Mouse (Mus musculus) urinary bladder, adult 18-20 months (tissue): ENCODE measurements around the gene Slc7a1.
"Not testable (repeated sequence)": the region's sequence is repeated elsewhere in the genome, so short reads cannot be mapped to it uniquely, and the experiment has no call there.

Source experiments
- DNase-seq, 2 experiments: peaks; one replicate each; pipeline ENCODE4 v3.0.0; 2022; ENCODE audit warnings: low spot score in 2 of 2, mixed read lengths in 2 of 2

Gene Slc7a1

DNA sequence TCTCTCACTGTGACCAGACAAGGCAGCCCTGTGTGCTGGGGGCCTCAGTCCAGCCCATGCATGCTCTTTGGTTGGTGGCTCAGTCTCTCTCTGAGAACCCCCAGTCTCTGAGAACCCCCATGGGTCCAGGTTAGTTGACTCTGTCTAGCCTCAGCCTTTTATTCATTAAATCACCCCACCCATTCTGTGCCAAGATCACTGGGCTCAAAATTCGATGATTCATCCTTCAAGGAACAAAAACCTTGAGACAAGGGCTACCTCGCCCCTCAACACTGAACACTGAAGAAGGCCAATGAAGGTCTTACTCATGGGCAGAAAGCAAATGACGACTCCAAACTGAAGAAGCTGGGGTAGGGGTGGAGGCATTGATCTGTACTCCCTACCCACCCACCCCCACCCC is 31.9 kb downstream of the Slc7a1 start:
- DNase-seq, result no peak

DNA sequence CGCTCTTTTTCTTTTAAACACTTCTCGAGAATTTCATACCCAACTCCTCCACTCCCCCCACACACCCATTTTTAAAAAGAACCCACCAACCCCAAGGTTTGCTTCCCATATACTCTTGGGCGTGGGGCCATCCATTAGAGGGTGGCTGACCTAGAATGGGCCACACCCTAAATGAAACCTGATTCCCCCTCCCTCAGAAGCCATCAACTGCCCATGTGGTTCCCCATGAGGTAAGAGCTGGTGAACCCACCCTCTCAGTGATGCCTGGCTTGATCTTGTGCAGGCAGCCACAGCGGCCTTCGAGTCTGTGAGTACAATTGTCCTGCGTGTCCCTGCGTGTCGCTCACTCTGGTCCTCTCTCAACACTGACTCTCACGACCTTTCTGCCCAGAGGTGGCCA is 33.2 kb downstream of the Slc7a1 start:
- DNase-seq, result no peak

DNA sequence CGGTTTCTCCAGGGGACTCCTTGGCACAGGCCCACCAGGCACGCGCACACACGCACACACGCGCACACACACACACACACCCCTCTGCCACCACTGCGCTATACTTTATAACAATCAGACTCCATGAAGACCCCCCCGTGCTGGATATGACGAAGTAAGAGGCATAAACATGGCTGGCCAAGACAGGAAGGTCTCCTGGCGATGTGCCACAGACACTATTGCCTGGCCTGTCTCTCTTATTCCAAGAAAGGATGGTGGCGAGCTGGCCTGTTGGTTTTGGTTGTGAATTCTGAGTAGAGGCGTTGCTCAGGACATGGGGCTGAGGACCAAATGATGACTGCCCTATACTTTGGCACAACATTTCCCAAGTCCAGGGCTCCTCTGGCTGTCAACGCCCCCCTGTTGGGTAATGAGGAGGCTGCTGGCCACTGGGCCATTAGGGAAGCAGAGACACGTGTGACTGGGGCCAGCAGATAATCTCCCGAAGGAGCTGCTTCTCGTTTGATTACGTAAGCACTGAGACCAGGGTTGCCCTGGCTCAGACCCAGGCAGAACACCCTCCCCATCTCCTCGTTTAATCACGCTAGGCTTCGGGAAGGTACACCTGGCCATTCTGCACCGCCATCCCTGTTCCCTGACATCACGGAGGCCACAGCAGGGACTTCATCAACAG is 36.1 kb downstream of the Slc7a1 start:
- DNase-seq, result no peak

- DNase-seq, result no peak
Measured at GRCm38 (mm10) chr5:148362296-148362695, 37.4 kb downstream of the Slc7a1 start.

DNA sequence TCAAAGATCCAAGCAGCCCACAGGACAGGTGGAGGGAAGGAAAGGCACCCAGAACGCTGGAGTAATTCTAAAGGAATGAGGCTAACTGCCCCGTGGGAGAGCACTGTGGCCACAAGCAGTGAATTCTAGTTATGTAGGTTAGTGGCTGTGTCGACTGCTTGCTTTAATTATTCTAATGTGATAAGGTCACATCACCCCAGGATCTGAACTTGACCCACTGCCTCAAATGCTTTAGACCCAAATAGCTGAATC is 38.0 kb downstream of the Slc7a1 start:
- no peak for DNase-seq

- peak; percentile 42 to 79 for DNase-seq
Measured at GRCm38 (mm10) chr5:148360922-148361758, 38.6 kb downstream of the Slc7a1 start.

DNA sequence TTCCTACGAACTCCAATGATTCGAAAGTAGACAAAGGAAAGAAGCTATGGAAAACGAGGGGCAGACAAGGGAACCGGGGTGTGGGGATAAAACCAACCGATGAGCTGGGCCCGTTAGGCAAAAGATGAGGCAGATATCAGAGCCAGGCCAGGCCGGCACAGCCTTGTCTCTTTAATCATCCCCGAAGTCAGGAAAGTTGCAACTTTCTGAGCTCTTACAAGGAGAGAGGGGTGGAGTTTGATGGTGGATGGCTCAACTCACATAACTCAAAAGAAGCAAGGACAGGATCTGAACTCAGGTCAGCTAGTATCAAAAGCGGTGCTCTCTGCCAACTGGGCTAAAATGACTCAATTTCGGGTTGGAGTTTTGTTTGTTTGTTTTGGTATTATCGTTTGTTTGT is 40.6 kb downstream of the Slc7a1 start:
- no peak for DNase-seq

DNA sequence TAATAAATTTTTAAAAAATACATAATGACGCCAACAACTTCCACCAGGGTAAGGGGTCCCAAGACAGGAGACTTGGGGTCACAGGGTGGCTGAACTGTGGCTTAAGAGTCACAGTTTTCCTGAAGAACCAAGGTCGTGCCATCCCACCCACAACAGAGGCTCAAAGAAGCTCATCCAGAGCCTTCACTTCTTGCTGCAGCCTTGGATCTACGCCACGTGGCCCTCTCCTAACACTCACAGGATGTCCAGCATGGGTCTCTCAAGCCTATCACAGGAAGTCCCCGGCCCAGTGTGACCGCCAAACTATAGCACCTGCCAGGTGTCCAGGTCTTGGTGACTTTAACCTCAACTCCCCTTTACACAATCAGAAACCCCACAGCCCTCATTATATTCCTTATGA is 42.5 kb downstream of the Slc7a1 start:
- no peak for DNase-seq

- no peak for DNase-seq
Measured at GRCm38 (mm10) chr5:148355822-148356221, 43.9 kb downstream of the Slc7a1 start.

DNA sequence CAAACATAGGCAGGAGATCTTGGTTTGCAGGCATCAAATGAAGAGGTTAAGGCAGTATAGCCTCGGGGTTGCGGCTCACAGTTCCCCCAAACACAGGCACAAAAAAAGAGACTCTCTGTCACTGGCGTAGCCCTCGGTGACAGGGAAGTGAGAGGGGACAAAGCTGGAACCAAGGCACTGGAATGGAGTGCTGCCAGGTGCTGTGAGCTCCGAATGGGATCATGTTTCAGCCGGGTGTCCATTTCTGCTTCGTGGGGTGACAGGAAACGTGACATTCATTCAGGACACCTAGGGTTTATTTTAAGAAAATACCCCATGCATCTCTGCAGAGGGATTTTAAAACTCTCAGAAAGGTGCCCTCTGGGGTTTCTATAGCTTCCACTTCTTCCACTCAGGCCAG is 45.2 kb downstream of the Slc7a1 start:
- no peak for DNase-seq

- DNase-seq, result no peak
Measured at GRCm38 (mm10) chr5:148353429-148353828, 46.3 kb downstream of the Slc7a1 start.

- DNase-seq, result no peak
Measured at GRCm38 (mm10) chr5:148349327-148350011, 50.2 kb downstream of the Slc7a1 start.

DNA sequence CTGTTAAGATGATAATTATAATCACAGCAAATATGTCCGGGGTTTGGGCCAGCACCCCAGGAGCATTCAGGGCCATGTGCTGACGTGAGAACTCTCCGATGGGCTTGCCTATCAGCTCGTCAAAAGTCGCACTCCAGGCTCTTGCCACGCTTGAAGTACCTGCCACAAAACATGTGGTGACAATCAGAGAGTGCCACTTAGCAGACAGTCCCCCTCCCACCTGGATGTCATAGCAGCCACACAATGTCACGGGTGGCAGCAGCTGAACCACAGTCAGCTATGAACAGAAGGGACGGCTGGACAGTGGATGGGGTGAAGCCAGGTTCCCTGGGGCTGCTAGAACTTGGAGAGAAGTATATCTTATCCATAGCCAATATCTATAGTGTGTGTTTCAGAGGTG is 51.6 kb downstream of the Slc7a1 start:
- no peak for DNase-seq

- no peak for DNase-seq
Measured at GRCm38 (mm10) chr5:148346543-148346942, 53.2 kb downstream of the Slc7a1 start.

DNA sequence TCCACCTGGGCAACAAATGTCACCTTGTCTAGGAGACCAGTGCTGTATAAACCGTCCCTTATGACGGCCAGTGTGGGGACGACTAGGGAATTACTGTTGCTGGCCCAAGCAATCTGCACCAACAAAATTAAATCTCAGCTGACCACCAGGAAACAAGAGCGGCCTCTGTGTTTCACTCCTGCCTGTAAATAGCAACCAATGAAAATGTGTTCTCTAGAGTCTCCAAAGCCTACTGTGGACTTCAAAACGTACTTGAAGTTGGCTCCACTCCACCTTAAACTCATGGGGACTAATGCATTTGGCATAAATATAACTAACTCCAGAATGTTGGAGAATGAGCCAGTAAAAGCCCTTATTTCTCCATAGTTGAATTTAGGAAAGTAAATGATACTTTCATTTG is 55.3 kb downstream of the Slc7a1 start:
- DNase-seq, result no peak

DNA sequence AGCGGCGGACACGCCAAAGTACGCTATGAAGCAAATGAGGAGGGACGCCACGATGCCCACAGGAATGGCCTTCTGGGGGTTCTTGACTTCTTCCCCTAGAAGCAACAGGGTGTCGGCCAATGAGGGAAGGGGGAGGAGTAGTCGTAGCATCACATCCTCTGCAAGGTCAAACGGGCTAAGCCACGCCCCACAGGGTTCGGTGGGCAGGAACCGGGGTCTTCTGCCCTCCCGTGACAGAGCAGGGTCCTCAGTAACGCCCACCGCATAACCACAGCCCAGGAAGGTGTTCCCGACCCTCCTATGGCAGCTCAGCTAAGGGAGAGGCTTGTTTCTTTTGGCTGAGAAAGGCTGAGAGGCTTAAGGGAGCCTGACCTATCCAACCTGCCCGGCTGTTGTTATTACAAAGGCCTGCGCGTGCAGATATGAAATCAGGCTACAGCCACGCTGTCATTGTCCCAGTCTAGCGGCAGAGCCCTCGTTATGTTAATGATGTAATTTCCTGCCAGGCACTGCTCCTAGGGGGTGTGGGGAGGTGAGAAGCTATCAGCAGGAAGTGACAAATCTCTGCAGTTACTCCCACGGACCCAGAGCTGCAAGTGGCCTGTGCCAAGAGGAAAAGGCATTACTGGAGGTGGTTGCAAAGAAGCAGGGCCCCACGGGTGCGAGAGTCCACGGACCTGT is 57.5 kb downstream of the Slc7a1 start:
- DNase-seq, result no peak

DNA sequence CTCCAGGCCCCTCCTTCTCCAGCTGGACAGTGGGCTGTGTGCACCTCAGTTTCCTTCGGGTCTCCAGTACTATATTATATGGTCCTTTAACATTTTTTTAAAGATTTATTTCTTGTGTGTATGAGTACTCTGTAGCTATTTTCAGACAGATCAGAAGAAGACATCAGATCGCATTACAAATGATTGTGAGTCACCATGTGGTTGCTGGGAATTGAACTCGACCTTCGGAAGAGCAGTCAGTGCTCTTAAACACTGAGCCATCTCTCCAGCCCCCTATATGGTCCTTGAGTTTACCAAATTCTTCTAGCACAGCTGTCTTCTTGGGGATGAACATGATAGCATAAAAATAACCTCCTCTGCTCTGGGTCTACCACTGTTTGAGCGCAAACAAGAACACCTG is 60.6 kb downstream of the Slc7a1 start:
- no peak for DNase-seq

- DNase-seq, result peak; percentile 35 to 49
Measured at GRCm38 (mm10) chr5:148332622-148332974, 67.1 kb downstream of the Slc7a1 start.

GRCm38 (mm10) chr5:148331926-148332621 is 67.6 kb downstream of the Slc7a1 start:
- no peak for DNase-seq

- no peak for DNase-seq
Measured at GRCm38 (mm10) chr5:148331229-148331776, 68.4 kb downstream of the Slc7a1 start.

DNA sequence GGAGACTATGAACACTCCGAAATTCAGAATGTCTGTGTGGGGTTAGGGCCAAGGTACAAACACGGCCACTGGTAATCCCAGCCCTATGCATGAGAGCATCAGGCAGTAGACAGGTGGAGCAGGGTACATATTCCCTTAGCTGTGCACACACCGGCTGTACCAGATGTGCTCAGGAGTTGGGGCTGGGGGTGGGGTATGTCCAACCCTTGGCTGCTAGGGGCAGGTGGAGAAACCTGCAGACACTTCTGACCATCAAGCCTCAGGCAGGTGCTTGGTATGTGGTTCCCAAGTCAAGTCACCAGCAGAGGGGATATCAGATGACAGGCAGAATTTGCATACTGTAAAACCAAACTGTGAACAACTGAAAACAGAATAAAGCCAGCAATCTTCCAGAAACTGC is 70.7 kb downstream of the Slc7a1 start:
- DNase-seq, result no peak

GRCm38 (mm10) chr5:148326295-148326694 is 73.4 kb downstream of the Slc7a1 start:
- not testable (repeated sequence) for DNase-seq
